Mouse (Mus musculus): ENCODE measurements around the gene Olfr957. TPM values are rescaled to one million over a fixed set of nuclear protein-coding genes. Genes with fewer than 3 reads are reported as not detected.

The Olfr957 gene
- polyA plus RNA-seq (2014; fragmentation: Illumina TruSeq; extraction: RNeasy Lipid Tissue Mini Kit (QIAGEN cat#74804); ENCODE audit: low read depth, low replicate concordance) = not detected

DNA sequence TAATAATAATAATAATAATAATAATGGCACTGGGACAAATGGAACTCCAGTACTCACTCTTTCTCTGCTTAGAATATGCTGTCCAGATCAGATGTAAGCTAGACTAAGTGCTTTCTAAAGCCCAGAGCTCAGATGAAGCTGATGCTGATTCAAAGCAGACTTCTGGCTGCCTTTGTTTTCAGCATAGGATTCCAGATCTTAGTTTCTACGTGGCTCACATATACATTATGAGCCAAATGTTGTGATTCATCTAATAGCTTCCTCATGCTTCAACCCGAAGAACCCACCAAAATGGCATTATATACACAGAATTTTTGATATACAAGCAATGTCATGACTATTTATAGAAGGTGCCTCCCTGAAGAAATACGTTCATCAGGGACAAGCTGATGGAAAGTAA, at the start of gene Olfr957:
Gene Olfr957, minus strand, starts transcription at position 279 of the 400 bp plus-strand sequence.

DNA sequence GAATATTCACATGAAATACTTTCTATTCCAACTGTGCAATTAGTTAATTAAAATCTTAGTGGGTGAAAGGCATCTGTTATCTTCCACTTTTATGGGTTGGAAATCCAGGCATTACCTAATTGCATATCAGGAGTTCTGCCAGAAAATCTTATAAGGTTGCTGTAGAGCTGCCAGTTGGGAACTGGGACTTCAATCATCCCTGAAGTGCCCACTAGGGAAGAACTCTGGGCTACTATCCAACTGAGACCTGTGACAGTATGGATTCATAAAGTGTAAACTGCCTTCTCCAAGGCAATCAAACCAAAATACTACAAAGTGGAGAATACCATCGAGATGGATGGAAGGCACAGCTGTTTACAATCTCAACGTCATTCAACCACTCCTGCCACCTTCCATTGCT, 38.3 kb upstream of the Olfr957 start, which contains the start of gene Olfr958:
Gene Olfr958, minus strand, starts transcription at position 109 of the 400 bp plus-strand sequence.

DNA sequence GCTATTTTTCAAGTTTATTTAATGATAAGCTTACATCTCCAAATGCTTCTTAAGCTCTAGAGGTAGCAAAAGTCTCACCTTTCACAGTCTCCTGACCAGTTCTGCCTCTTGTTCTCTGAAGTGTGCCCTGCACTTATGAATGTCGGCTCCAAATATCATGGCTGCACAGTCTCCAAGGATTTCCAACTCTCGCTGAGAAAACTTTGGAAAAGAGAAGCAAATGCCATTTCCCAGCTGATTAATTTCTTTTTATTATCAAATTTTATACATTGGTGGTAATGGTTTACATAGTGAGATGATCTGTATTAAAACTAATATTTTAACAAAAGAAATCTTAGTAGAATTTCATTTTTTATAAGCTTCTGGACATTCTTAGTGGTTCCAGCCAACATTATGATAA, 21.7 kb downstream of the Olfr957 start, which contains the start of gene Olfr44:
Gene Olfr44, minus strand, starts transcription at position 101 of the 400 bp plus-strand sequence.

GRCm38 (mm10) chr9:39471844-39472243, 43.8 kb downstream of the Olfr957 start, which contains the start of gene Olfr955:
Olfr955 (minus strand) TSS chr9:39471944.

Other genes with a start within 250 kb of the Olfr957 start
- not detected for gene Olfr945, start 239.0 kb downstream of the Olfr957 start, polyA plus RNA-seq (2014; fragmentation: Illumina TruSeq; extraction: RNeasy Lipid Tissue Mini Kit (QIAGEN cat#74804); ENCODE audit: low read depth, low replicate concordance)
- not detected for gene Olfr948, start 189.8 kb downstream of the Olfr957 start, polyA plus RNA-seq (2014; fragmentation: Illumina TruSeq; extraction: RNeasy Lipid Tissue Mini Kit (QIAGEN cat#74804); ENCODE audit: low read depth, low replicate concordance)
- not detected for gene Olfr951, start 128.4 kb downstream of the Olfr957 start, polyA plus RNA-seq (2014; fragmentation: Illumina TruSeq; extraction: RNeasy Lipid Tissue Mini Kit (QIAGEN cat#74804); ENCODE audit: low read depth, low replicate concordance)
- not detected for gene Olfr952, start 88.7 kb downstream of the Olfr957 start, polyA plus RNA-seq (2014; fragmentation: Illumina TruSeq; extraction: RNeasy Lipid Tissue Mini Kit (QIAGEN cat#74804); ENCODE audit: low read depth, low replicate concordance)
- gene Olfr954, start 59.1 kb downstream of the Olfr957 start, polyA plus RNA-seq (2014; fragmentation: Illumina TruSeq; extraction: RNeasy Lipid Tissue Mini Kit (QIAGEN cat#74804); ENCODE audit: low read depth, low replicate concordance) = not detected
- not detected for gene Olfr955, start 43.9 kb downstream of the Olfr957 start, polyA plus RNA-seq (2014; fragmentation: Illumina TruSeq; extraction: RNeasy Lipid Tissue Mini Kit (QIAGEN cat#74804); ENCODE audit: low read depth, low replicate concordance)
- not detected for gene Olfr44, start 21.8 kb downstream of the Olfr957 start, polyA plus RNA-seq (2014; fragmentation: Illumina TruSeq; extraction: RNeasy Lipid Tissue Mini Kit (QIAGEN cat#74804); ENCODE audit: low read depth, low replicate concordance)
- gene Olfr958, start 38.2 kb upstream of the Olfr957 start, polyA plus RNA-seq (2014; fragmentation: Illumina TruSeq; extraction: RNeasy Lipid Tissue Mini Kit (QIAGEN cat#74804); ENCODE audit: low read depth, low replicate concordance) = not detected
- not detected for gene Olfr959, start 59.8 kb upstream of the Olfr957 start, polyA plus RNA-seq (2014; fragmentation: Illumina TruSeq; extraction: RNeasy Lipid Tissue Mini Kit (QIAGEN cat#74804); ENCODE audit: low read depth, low replicate concordance)
- gene AW551984, start 88.6 kb upstream of the Olfr957 start, polyA plus RNA-seq (2014; fragmentation: Illumina TruSeq; extraction: RNeasy Lipid Tissue Mini Kit (QIAGEN cat#74804); ENCODE audit: low read depth, low replicate concordance) = 27.7 TPM
- not detected for gene Olfr148, start 94.8 kb upstream of the Olfr957 start, polyA plus RNA-seq (2014; fragmentation: Illumina TruSeq; extraction: RNeasy Lipid Tissue Mini Kit (QIAGEN cat#74804); ENCODE audit: low read depth, low replicate concordance)
- not detected for gene Olfr960, start 105.6 kb upstream of the Olfr957 start, polyA plus RNA-seq (2014; fragmentation: Illumina TruSeq; extraction: RNeasy Lipid Tissue Mini Kit (QIAGEN cat#74804); ENCODE audit: low read depth, low replicate concordance)
- not detected for gene Olfr961, start 129.3 kb upstream of the Olfr957 start, polyA plus RNA-seq (2014; fragmentation: Illumina TruSeq; extraction: RNeasy Lipid Tissue Mini Kit (QIAGEN cat#74804); ENCODE audit: low read depth, low replicate concordance)
- not detected for gene Olfr963, start 151.4 kb upstream of the Olfr957 start, polyA plus RNA-seq (2014; fragmentation: Illumina TruSeq; extraction: RNeasy Lipid Tissue Mini Kit (QIAGEN cat#74804); ENCODE audit: low read depth, low replicate concordance)
- not detected for gene Olfr149, start 191.3 kb upstream of the Olfr957 start, polyA plus RNA-seq (2014; fragmentation: Illumina TruSeq; extraction: RNeasy Lipid Tissue Mini Kit (QIAGEN cat#74804); ENCODE audit: low read depth, low replicate concordance)
- not detected for gene Olfr965, start 195.5 kb upstream of the Olfr957 start, polyA plus RNA-seq (2014; fragmentation: Illumina TruSeq; extraction: RNeasy Lipid Tissue Mini Kit (QIAGEN cat#74804); ENCODE audit: low read depth, low replicate concordance)
- gene Olfr150, start 215.2 kb upstream of the Olfr957 start, polyA plus RNA-seq (2014; fragmentation: Illumina TruSeq; extraction: RNeasy Lipid Tissue Mini Kit (QIAGEN cat#74804); ENCODE audit: low read depth, low replicate concordance) = not detected
- not detected for gene Olfr967, start 230.4 kb upstream of the Olfr957 start, polyA plus RNA-seq (2014; fragmentation: Illumina TruSeq; extraction: RNeasy Lipid Tissue Mini Kit (QIAGEN cat#74804); ENCODE audit: low read depth, low replicate concordance)